Mouse (Mus musculus) stomach, postnatal 0 days (tissue): Measurements from ENCODE around the gene Rhobtb1.

Experiments used
- CTCF ChIP-seq: IDR thresholded peaks from 2 replicates; pipeline ENCODE4 v1.5.1; 2016; ENCODE audit warnings: antibody characterized with exemption, low read depth, mild to moderate bottlenecking, moderate library complexity
- EP300 ChIP-seq: optimal IDR thresholded peaks from 2 replicates; pipeline ENCODE3; 2016; ENCODE audit warnings: antibody characterized with exemption

GRCm38 (mm10) chr10:69136241-69136828 is 14.9 kb upstream of the Rhobtb1 start:
- TF ChIP-seq EP300 = no peak
- TF ChIP-seq CTCF = no peak
